Mouse (Mus musculus) heart, adult 2 months (tissue): Measurements from ENCODE around the gene Trpv3. TPM values are rescaled to one million over a fixed set of nuclear protein-coding genes. Genes with fewer than 3 reads are reported as not detected.

Source experiments
- DNase-seq, 2 experiments: peaks; one replicate each; pipeline ENCODE4 v3.0.0; 2021
- H3K27ac ChIP-seq: fragments of 200-600 bp; 2 replicates; pipeline ENCODE4 v1.8.1; 2022
- H3K27me3 ChIP-seq: fragments of 200-500 bp; 2 replicates; pipeline ENCODE4 v1.6.1; 2012; ENCODE audit warnings: mild to moderate bottlenecking, low read length, inconsistent platforms, mixed read lengths; ENCODE audit not compliant: control insufficient read depth, insufficient read depth
- H3K36me3 ChIP-seq: fragments of 200-500 bp; 2 replicates; pipeline ENCODE4 v1.6.1; 2012; ENCODE audit warnings: low read length, inconsistent platforms; ENCODE audit not compliant: control insufficient read depth, insufficient read depth
- H3K4me1 ChIP-seq: fragments of 200-500 bp; 2 replicates; pipeline ENCODE4 v1.6.1; 2011; ENCODE audit warnings: low read length; ENCODE audit not compliant: control insufficient read depth, insufficient read depth
- H3K4me3 ChIP-seq: fragments of 200-600 bp; 2 replicates; pipeline ENCODE4 v1.8.1; 2022
- H3K79me2 ChIP-seq: fragments of 200-500 bp; replicated peaks from 2 replicates; pipeline ENCODE4 v1.6.1; 2012; ENCODE audit warnings: mild to moderate bottlenecking, inconsistent platforms, low read length, moderate library complexity, mixed read lengths; ENCODE audit not compliant: control insufficient read depth, insufficient read depth
- H3K9ac ChIP-seq: fragments of 200-500 bp; 2 replicates; pipeline ENCODE4 v1.6.1; 2012; ENCODE audit warnings: low read depth, mild to moderate bottlenecking, control low read depth, inconsistent platforms, low read length, mixed read lengths
- CTCF ChIP-seq: fragments of 200-600 bp; IDR thresholded peaks from 2 replicates; pipeline ENCODE4 v1.8.1; 2022; ENCODE audit warnings: antibody characterized with exemption, mild to moderate bottlenecking, moderate library complexity
- EP300 ChIP-seq: fragments of 200-500 bp; IDR thresholded peaks from 2 replicates; pipeline ENCODE4 v1.6.1; 2011; ENCODE audit warnings: low read depth, low read length, control low read depth; ENCODE audit not compliant: insufficient read depth
- POLR2A ChIP-seq: fragments of 200-500 bp; IDR thresholded peaks from 2 replicates; pipeline ENCODE4 v1.6.1; 2011; ENCODE audit warnings: mild to moderate bottlenecking, low read depth, low read length, control low read depth; ENCODE audit not compliant: insufficient read depth
- WGBS: fragments of 180-500 bp; shearing (Covaris S2); methylation state at CpG from one replicate; pipeline ENCODE4 v1.1.7; 2018; 5-methylcytosine and 5-hydroxymethylcytosine counted together
- intact Hi-C: fragments of 180-260 bp; cut with DNase I; formaldehyde crosslinking; loops from one replicate; pipeline ENCODE4 v1.15.1; 2025
- polyA plus RNA-seq: library from polyadenylated mRNA; depleted of rRNA; stranded (reverse); fragments of >200 nt; gene quantifications from 2 replicates; pipeline ENCODE4 v1.2.3, GENCODE M21; 2012
- total RNA-seq, 2 experiments: library from RNA; stranded (reverse); gene quantifications; 2 replicates each; pipeline ENCODE4 v1.2.3; 2021

Trpv3 gene
- total and polyA plus RNA-seq, 3 experiments: 0.03 to 0.05 (median 0.04) TPM

- 72% methylated on average over 6 of the region's 6 CpGs for WGBS
- Histone ChIP-seq H3K9ac (no peak overlapping the region), H3K27ac (no peak overlapping the region), H3K4me3 (no peak overlapping the region), H3K79me2 (no peaks in the 10 kb centered on the region), H3K36me3 (no peaks in the 10 kb centered on the region), H3K27me3 (no peaks in the 10 kb centered on the region), H3K4me1 (no peaks in the 10 kb centered on the region)
- no peak for DNase-seq
- intact Hi-C loops: no loop called here
- no peak for TF ChIP-seq POLR2A
- TF ChIP-seq CTCF: no peak
- no peak for TF ChIP-seq EP300
These were observed 25.0 kb upstream of the Trpv3 start for GRCm38 (mm10) chr11:73242199-73242598.

- Histone ChIP-seq H3K27me3 (no peaks in the 10 kb centered on the region), H3K4me3 (no peak overlapping the region), H3K9ac (no peak overlapping the region), H3K79me2 (no peaks in the 10 kb centered on the region), H3K36me3 (no peaks in the 10 kb centered on the region), H3K4me1 (no peaks in the 10 kb centered on the region), H3K27ac (no peak overlapping the region)
- 87% methylated on average over 4 of the region's 4 CpGs for WGBS
- no peak for DNase-seq
- no peak for TF ChIP-seq POLR2A
- intact Hi-C loops: no loop called here
These were observed 24.4 kb upstream of the Trpv3 start for GRCm38 (mm10) chr11:73242777-73243176.

- Histone ChIP-seq H3K27ac (no peak overlapping the region), H3K4me1 (no peaks in the 10 kb centered on the region), H3K9ac (no peak overlapping the region), H3K27me3 (no peaks in the 10 kb centered on the region), H3K79me2 (no peaks in the 10 kb centered on the region), H3K4me3 (no peak overlapping the region), H3K36me3 (no peaks in the 10 kb centered on the region)
- DNase-seq: no peak
- WGBS: 59% methylated on average over 4 of the region's 4 CpGs
- intact Hi-C loops: no loop called here
- TF ChIP-seq CTCF (no peak), EP300 (no peak), POLR2A (no peak)
These were observed 9.7 kb upstream of the Trpv3 start for GRCm38 (mm10) chr11:73257362-73257945.

GRCm38 (mm10) chr11:73258664-73259063 is 8.5 kb upstream of the Trpv3 start:
- H3K9ac ChIP-seq: no peak overlapping the region
- no peak overlapping the region for H3K27ac ChIP-seq
- no peaks in the 10 kb centered on the region for H3K36me3 ChIP-seq
- no peaks in the 10 kb centered on the region for H3K27me3 ChIP-seq
- H3K4me1 ChIP-seq: no peaks in the 10 kb centered on the region
- intact Hi-C loops: no loop called here
- no peak for DNase-seq
- no peak for TF ChIP-seq CTCF
- TF ChIP-seq POLR2A: no peak
- TF ChIP-seq EP300: no peak
- H3K4me3 ChIP-seq: no peak overlapping the region
- no peaks in the 10 kb centered on the region for H3K79me2 ChIP-seq

GRCm38 (mm10) chr11:73260457-73260856 is 6.7 kb upstream of the Trpv3 start:
- 62% methylated on average over 3 of the region's 3 CpGs for WGBS
- intact Hi-C loops: no loop called here
- H3K4me1 ChIP-seq: no peaks in the 10 kb centered on the region

GRCm38 (mm10) chr11:73261385-73261784 is 5.8 kb upstream of the Trpv3 start:
- TF ChIP-seq POLR2A (no peak), CTCF (no peak), EP300 (no peak)

More at GRCm38 (mm10) chr11:73260457-73260856, 6.7 kb upstream of the Trpv3 start:
- H3K27ac ChIP-seq: no peak overlapping the region
- no peak for TF ChIP-seq EP300
- TF ChIP-seq POLR2A: no peak
- TF ChIP-seq CTCF: no peak
- no peaks in the 10 kb centered on the region for H3K79me2 ChIP-seq
- no peaks in the 10 kb centered on the region for H3K27me3 ChIP-seq
- H3K36me3 ChIP-seq: no peaks in the 10 kb centered on the region
- no peak overlapping the region for H3K4me3 ChIP-seq
- no peak for DNase-seq
- H3K9ac ChIP-seq: no peak overlapping the region

More at GRCm38 (mm10) chr11:73261385-73261784, 5.8 kb upstream of the Trpv3 start:
- Histone ChIP-seq H3K4me1 (no peaks in the 10 kb centered on the region), H3K27me3 (no peaks in the 10 kb centered on the region), H3K36me3 (no peaks in the 10 kb centered on the region), H3K79me2 (no peaks in the 10 kb centered on the region), H3K27ac (no peak overlapping the region), H3K4me3 (no peak overlapping the region), H3K9ac (no peak overlapping the region)
- intact Hi-C loops: no loop called here
- DNase-seq: no peak
- WGBS: 72% methylated on average over 1 of the region's 1 CpGs
